Mouse (Mus musculus) retina, adult 2 months (tissue): ENCODE results near the gene Stoml2.

ENCODE experiments used
- DNase-seq: peaks from one replicate; pipeline ENCODE4 v3.0.0-alpha.2; 2012; ENCODE audit warnings: low read depth, low spot score

Stoml2 gene

DNA sequence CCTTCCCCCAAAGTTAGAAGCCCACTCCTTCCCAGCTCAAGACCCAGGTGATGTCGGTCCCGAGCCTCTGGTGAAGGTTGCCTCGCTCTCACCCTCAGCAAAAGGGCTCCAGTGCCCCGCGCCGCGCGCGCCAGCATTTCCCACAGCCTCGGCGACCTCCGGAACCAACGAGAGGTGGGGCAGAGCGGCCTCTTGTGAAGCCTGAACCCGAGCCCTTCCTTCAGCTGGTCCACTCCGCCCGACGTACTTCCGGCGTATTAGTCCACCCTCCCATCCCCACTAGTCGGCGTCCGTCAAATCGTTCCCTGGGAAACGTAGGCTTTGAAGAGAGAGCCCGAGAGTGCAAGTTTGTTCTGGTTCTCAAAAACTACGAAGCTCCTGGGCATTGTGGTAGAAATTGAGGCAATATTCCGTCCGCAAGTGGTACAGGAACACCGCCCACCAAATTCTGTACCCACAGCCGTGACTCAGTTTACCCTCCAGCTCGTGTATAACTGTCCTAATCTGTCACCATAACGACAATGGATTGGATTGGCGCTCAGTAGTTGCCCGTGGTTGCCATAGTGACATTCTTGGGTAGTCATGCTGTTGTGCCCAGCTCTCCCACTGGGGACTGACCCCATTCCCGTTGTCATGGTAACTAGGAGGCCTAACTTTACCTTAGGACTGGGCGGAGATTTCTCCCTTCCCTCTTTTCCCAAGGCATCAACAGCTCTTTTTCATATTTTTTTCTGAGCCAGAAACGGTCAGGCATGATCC is at the start of gene Stoml2:
Gene Stoml2, minus strand, starts transcription at position 474 of the 759 bp plus-strand sequence.
- DNase-seq = peak; percentile 92

DNA sequence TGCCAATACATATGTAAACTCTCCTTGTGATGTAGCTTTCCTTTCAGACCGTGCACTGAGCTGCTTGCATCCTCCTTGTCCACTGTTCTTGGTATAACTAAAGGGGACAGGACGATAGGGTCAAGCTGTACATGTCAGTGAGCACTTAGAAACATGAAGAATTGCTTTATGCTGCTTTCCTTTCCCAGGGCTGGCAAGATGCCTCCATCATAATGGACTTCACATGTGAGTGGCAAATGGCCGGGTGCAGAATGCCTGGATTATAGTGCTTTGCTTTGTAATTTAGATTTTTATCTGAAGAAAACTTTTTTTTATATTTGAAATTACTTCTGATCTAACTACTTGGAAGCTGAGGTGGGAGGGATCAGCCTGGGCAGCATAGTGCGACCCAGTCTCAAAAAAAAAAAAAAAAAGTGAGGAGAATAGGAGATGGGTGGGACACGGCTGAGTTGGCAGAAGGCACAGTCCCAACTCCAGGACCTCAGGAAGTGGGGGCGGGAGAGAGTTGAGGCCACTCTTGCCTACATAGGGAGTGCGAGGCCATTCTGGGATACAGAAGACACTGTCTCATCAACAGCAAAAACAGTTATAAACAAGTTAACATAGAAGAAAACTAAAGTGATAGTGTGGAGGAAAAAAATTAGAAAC is 46.7 kb upstream of the Stoml2 start:
- no peak for DNase-seq

DNA sequence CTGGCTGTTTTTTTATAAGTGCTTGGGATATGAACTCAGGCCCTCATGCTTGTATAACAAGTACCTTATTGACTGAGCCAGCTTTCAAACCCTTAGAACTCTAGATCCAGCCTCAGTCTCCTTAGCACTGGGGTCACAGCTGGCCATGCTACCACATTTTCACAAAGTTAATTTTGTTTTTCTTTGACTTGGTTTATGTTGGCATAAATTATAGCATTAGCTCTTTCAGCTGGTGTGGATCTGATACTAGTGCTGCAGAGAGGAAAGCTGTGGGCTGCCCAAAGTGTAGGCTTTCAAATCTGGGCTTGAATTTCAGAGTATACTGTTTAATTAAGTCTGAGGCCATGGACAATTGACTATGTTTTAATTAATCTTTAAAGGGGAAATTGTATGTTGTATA is 43.4 kb upstream of the Stoml2 start:
- DNase-seq = no peak

GRCm38 (mm10) chr4:43065471-43065870 is 34.0 kb upstream of the Stoml2 start:
- DNase-seq = no peak

DNA sequence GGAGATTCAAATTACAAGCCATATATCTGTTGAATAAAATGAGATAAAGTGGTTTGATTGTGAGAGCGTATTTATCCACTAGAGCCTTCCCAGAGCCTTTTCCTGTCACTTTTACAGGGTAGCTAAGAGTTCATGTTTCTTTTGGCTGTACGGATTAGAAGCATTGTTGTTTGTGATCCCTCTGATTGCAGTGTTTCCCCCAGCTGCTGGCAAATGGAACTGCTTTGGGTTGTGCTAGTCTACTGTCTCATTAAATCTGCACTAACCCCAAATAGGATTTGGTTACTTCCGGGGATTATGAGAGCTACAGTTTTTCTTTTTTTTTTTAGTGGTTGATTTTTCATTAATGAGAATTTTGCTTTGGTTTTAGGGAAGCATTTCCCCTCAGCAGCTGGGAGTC is 28.8 kb upstream of the Stoml2 start:
- DNase-seq = no peak

DNA sequence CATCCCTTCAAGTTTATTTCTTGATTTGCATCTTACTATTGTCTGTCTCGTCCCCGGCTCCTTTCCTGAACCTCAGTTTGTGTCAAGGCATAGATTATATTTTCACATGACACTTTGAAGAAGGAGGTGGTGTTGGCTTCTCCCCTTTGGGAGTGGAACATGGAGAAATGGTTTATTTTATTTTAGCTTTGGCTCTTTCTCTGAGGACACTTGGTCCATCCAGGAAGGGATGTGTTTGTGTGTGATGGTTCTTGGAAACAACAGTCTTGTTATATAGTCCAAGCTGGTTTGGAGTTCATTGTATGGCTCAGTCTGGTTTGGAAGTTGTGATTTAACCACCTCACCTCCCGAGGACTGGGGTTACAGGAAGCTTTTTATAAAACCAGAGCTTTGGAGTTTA is 28.2 kb upstream of the Stoml2 start:
- DNase-seq = no peak

DNA sequence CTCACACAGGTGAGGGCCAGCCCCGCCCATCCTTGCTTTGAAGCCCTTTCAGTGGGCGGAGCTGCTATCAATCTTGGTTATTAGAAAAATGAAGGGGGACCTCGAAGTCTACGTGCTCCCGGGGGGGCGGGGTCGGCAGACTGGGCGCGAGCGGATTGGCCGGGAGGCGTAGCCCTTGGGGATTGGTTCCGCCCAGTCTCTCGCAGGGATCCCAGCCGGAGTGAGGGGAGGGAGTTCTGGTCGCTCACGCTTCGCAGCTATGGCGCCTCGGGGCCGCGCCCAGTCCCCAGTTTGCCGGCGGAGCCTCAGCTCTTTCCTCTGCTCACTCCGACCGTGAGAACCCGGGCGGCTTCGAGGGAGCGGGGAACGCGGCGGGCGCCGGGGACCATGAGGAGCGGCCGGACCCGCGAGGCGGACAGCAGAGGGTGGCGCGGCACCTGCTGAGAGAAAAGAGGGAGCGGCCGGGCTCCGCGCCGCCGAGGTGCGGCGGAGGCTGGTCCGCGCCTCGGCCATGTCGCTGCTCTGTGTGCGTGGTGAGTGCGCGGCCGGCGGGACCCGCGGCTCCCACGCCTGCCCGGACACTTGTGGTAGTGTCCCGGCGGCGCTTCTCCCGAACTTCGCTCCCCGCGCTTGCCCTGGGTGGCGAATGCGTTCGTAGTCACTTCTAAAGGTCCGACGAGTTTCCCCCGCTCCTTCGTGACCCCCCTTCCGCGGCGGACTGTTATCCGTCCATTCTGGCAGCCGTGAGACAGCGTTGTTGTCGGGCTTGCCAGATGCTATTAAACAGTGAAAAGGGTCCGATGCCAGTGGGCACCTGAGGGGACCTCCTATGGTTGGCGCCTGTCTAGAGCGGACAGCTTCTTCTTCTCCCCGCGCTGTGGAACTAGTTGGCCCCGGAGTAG is 27.5 kb upstream of the Stoml2 start, which contains the start of gene Unc13b:
Gene Unc13b, plus strand, starts transcription at position 201 of the 902 bp plus-strand sequence.
- peak; percentile 86 for DNase-seq

DNA sequence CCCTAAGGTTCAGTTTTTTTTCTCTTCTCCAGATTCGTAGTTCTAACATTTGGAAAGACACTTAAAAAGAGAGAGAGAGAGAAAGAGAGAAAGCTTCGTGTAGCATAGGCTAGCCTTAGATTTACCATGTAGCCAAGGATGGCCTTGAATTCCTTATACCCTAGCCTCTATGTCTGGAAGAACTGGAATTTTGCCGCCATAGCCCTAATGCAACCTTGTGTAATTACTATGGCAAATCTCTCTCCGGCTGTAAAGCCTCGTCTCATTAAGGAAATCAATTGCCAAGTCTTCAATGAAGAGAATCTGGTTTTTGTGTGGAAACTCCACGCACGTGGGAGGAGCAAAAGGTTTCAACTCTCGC is 26.9 kb upstream of the Stoml2 start:
- DNase-seq = no peak

GRCm38 (mm10) chr4:43057654-43058053 is 26.1 kb upstream of the Stoml2 start:
- DNase-seq = no peak

DNA sequence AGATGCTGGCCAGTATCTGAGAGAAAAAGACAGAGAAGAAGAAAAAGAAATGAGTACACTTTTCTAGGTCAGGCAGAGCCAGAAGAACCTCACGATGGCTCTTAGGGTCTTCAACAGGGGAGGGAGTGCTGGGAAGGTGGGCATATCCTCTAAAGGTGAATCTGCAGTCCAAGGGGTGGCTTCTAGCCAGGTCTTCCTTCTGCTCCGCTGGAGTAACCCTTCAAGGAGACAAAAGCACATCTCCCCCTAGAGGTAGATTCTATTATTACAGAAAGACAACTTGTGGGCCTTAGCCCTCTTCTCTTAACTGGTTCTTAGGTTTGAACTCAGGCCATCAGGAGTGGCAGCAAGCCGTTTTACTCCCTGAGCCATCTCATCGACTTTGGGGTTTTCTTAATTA is 21.1 kb upstream of the Stoml2 start:
- no peak for DNase-seq

DNA sequence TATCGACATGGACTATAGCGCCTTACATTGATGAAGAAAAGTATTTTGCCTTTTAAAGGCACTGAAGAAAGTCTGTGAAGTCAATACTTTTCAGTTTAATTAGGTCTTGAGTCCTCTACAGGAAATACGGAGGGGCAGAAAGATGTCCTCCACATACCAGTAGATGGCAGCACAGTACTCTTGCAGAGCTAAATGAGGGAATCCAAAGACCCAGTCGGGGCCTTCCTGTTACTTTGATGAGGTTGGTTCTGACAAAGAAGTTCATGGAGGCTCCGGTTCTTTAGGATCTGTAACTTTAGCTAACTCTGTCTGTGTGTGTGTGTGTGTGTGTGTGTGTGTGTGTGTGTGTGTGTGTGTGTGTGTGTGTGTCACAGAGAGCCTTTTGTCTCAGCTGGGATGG is 15.7 kb upstream of the Stoml2 start:
- DNase-seq = no peak

GRCm38 (mm10) chr4:43046607-43047006 is 15.1 kb upstream of the Stoml2 start:
- DNase-seq = no peak

GRCm38 (mm10) chr4:43045659-43046302 is 14.3 kb upstream of the Stoml2 start, which contains the start of gene Fam214b:
Fam214b (minus strand) TSS chr4:43046220.
- DNase-seq = peak; percentile 85

DNA sequence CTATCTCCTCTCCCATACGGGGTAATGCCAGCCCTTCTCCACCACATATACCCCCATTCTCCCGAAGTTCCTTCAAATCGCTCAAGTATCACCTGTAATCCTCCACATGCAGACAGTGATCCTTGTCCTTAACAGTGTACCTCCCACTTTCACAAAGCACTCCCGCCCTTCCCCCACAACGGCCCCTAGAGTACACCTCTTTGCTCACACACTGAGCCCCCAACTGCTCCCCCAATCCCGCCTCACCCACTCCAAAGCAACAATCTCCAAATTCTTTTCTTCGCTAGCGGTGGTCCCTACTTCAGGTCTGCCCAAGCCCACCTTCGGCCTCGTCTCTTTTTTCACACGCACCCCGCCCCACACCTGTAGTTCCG is 13.8 kb upstream of the Stoml2 start:
- DNase-seq = no peak

GRCm38 (mm10) chr4:43044673-43045072 is 13.2 kb upstream of the Stoml2 start:
- DNase-seq = no peak

DNA sequence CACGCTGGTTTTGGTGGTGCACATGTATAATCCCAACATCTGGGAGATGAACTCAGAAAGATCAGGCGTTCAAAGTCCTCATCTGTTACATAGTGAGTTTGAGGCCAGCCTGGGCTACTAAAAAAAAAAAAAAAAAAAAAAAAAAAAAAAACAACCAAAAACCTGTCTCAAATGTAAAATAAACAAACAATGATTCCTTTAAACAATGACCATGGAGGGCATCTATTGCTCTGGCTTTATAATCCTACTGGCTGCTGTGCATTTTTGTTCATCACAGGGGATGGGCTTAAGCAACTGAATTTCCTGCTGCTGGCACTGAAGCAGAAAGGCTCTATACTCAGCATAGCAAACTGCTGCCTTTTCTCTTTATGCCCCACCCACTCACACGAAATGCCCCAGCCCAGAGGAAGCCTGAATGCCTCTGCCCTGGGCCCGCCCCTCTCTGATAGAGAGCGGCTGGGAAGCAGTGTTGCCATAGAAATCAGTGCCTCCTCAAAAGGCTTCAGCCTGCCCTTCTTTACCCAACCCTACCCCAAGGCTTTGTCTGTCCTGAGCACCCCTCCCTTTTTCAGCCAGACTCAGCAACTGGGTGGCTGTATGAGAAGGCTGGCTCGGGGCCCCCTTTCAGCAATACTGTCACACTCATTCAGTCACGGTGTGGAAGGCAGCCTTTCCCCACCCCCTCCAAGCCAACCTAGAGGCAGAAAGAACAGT is 12.3 kb upstream of the Stoml2 start:
- no peak for DNase-seq

GRCm38 (mm10) chr4:43040881-43041547 is 9.5 kb upstream of the Stoml2 start:
- no peak for DNase-seq

DNA sequence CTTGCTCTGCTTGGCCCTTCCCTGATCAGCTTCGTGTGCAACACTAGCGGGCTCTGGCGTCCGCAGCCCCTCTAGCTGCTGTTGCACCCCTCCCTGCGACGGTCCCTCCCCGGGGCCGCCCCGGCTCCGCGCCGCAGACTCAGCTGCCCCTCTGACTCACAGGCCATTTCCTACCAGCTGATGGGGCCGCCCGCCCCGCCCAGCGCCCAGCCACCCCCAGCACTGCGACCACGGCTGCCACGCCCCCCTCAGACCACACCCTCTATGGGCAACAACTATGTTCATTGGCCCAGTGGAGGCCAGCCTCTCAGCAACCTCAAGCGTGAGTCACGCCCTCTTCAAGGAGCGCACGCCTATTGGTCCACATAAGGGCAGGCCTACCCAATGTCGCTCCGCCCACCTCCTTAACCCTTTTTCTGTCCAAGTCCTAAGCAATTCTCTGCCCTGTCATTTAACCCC is 8.6 kb upstream of the Stoml2 start:
- DNase-seq = peak; percentile 77

GRCm38 (mm10) chr4:43039609-43040008 is 8.1 kb upstream of the Stoml2 start:
- DNase-seq = no peak
